Mouse (Mus musculus): Measurements from ENCODE around the gene Traip. TPM values are rescaled to one million over a fixed set of nuclear protein-coding genes. Genes with fewer than 3 reads are reported as not detected.

The Traip gene
- total and polyA plus RNA-seq, 2 experiments from 2014 or later = 3.3 to 4.8 TPM

GRCm38 (mm10) chr9:107961351-107961762 lies 11.4 kb downstream of the Traip start:
- 90% methylated on average over 10 of the region's 10 CpGs for WGBS
- H3K4me1 ChIP-seq (ENCODE audit: control insufficient read depth, insufficient read depth) = no peaks in the 10 kb centered on the region; the same call in 1 of the 2 replicates
- ATAC-seq (ENCODE audit: insufficient read depth, low read depth) (no peak), DNase-seq (ENCODE audit: low spot score) (no peak)
- no peak overlapping the region for H3K4me2 ChIP-seq (ENCODE audit: low read depth, low read length)
- no peak overlapping the region for H3K27ac ChIP-seq (ENCODE audit: low read depth)
- no peak overlapping the region for H3K4me3 ChIP-seq (ENCODE audit: low read depth, low read length)
- TF ChIP-seq CTCF (IDR thresholded peaks at IDR 0.05; ENCODE audit: low read depth) (no peak), EP300 (IDR thresholded peaks at IDR 0.05; ENCODE audit: low read depth) (no peak)
- no peak overlapping the region for H3K9ac ChIP-seq (replicated peaks; ENCODE audit: low read depth, low read length)
- H3K27me3 ChIP-seq (ENCODE audit: control insufficient read depth, insufficient read depth, low read length) = no peaks in the 10 kb centered on the region
- no peaks in the 10 kb centered on the region for H3K9me3 ChIP-seq (replicated peaks; ENCODE audit: control insufficient read depth, low read length)
- H3K36me3 ChIP-seq (replicated peaks; ENCODE audit: control insufficient read depth, insufficient read depth, low read length) = peaks cover 10% of the 10 kb centered on the region

DNA sequence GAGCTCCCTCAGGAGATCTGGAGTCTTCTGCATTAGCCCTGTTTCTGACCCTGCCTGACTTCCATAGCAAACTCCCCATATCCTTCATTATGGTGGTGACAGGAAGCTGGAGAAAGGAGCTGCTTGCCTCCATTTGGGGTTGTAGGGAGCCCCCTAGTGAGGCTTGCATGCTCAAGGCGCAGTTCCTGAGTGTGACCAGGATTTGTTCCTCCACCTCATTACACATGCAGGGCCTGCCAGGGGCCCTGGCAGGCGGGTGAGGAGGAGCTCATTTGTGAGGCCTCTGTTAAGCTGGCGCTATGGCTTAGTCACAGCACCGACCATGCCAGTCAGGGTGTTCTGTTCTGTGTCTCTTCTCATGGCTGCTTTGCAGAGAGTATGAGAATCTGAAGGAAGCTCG lies 11.9 kb downstream of the Traip start:
- no peak overlapping the region for H3K9ac ChIP-seq (replicated peaks; ENCODE audit: low read depth, low read length)
- no peaks in the 10 kb centered on the region for H3K9me3 ChIP-seq (replicated peaks; ENCODE audit: control insufficient read depth, low read length)
- DNase-seq (ENCODE audit: low spot score) (no peak), ATAC-seq (ENCODE audit: insufficient read depth, low read depth) (peak; percentile 27; the same call in 1 of the 2 replicates)
- H3K4me1 ChIP-seq (ENCODE audit: control insufficient read depth, insufficient read depth) = no peaks in the 10 kb centered on the region; the same call in 1 of the 2 replicates
- H3K36me3 ChIP-seq (replicated peaks; ENCODE audit: control insufficient read depth, insufficient read depth, low read length) = peaks cover 8% of the 10 kb centered on the region
- 53% methylated on average over 5 of the region's 5 CpGs for WGBS
- H3K4me2 ChIP-seq (ENCODE audit: low read depth, low read length) = no peak overlapping the region
- H3K27me3 ChIP-seq (ENCODE audit: control insufficient read depth, insufficient read depth, low read length) = no peaks in the 10 kb centered on the region
- H3K4me3 ChIP-seq (ENCODE audit: low read depth, low read length) = no peak overlapping the region
- peak; percentile 48 for TF ChIP-seq CTCF (IDR thresholded peaks at IDR 0.05; ENCODE audit: low read depth)
- no peak for TF ChIP-seq EP300 (IDR thresholded peaks at IDR 0.05; ENCODE audit: low read depth)
- H3K27ac ChIP-seq (ENCODE audit: low read depth) = no peak overlapping the region

DNA sequence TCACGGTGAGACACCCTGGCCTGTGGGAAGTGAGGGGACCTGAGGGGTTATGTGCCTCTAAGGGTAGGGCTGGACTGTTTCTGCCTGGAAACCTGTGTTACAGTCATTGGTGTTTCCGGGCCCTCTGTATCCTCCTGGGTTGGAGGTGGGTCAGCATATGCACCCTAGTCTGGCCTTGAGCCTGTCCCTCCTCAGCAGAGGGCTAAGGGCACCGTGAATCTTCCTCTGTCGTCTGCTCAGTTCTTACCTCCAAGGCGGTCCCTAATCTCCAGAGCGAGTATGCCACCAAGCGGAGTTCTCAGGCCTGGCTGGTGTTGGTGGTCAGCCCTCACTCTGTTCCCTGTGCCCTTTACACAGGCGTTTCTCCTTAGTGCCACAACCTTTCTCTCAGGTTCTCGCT lies 13.0 kb downstream of the Traip start:
- DNase-seq (ENCODE audit: low spot score) = no peak
- H3K9ac ChIP-seq (replicated peaks; ENCODE audit: low read depth, low read length) = no peak overlapping the region
- no peaks in the 10 kb centered on the region for H3K27me3 ChIP-seq (ENCODE audit: control insufficient read depth, insufficient read depth, low read length)
- H3K4me3 ChIP-seq (ENCODE audit: low read depth, low read length) = no peak overlapping the region
- H3K9me3 ChIP-seq (replicated peaks; ENCODE audit: control insufficient read depth, low read length) = no peaks in the 10 kb centered on the region
- no peaks in the 10 kb centered on the region; the same call in 1 of the 2 replicates for H3K36me3 ChIP-seq (replicated peaks; ENCODE audit: control insufficient read depth, insufficient read depth, low read length)
- no peaks in the 10 kb centered on the region; the same call in 1 of the 2 replicates for H3K4me1 ChIP-seq (ENCODE audit: control insufficient read depth, insufficient read depth)
- no peak for TF ChIP-seq EP300 (IDR thresholded peaks at IDR 0.05; ENCODE audit: low read depth)
- no peak for TF ChIP-seq CTCF (IDR thresholded peaks at IDR 0.05; ENCODE audit: low read depth)
- no peak for ATAC-seq (ENCODE audit: insufficient read depth, low read depth)
- no peak overlapping the region for H3K27ac ChIP-seq (ENCODE audit: low read depth)
- 93% methylated on average over 9 of the region's 9 CpGs for WGBS
- H3K4me2 ChIP-seq (ENCODE audit: low read depth, low read length) = no peak overlapping the region

GRCm38 (mm10) chr9:107963700-107964099 lies 13.8 kb downstream of the Traip start:
- Histone ChIP-seq H3K36me3 (replicated peaks; ENCODE audit: control insufficient read depth, insufficient read depth, low read length) (no peaks in the 10 kb centered on the region; the same call in 1 of the 2 replicates), H3K4me1 (ENCODE audit: control insufficient read depth, insufficient read depth) (no peaks in the 10 kb centered on the region; the same call in 1 of the 2 replicates), H3K27ac (ENCODE audit: low read depth) (0 out of 2 replicates have a peak overlapping the region, but pooled peaks have one; percentile 28), H3K4me2 (ENCODE audit: low read depth, low read length) (no peak overlapping the region), H3K9ac (replicated peaks; ENCODE audit: low read depth, low read length) (no peak overlapping the region), H3K4me3 (ENCODE audit: low read depth, low read length) (no peak overlapping the region), H3K9me3 (replicated peaks; ENCODE audit: control insufficient read depth, low read length) (no peaks in the 10 kb centered on the region), H3K27me3 (ENCODE audit: control insufficient read depth, insufficient read depth, low read length) (no peaks in the 10 kb centered on the region)
- DNase-seq (ENCODE audit: low spot score) = peak; percentile 82
- TF ChIP-seq CTCF (IDR thresholded peaks at IDR 0.05; ENCODE audit: low read depth) (peak; percentile 98), EP300 (IDR thresholded peaks at IDR 0.05; ENCODE audit: low read depth) (no peak)
- ATAC-seq (ENCODE audit: insufficient read depth, low read depth) = peak; percentile 74
- 8% methylated on average over 5 of the region's 5 CpGs for WGBS

DNA sequence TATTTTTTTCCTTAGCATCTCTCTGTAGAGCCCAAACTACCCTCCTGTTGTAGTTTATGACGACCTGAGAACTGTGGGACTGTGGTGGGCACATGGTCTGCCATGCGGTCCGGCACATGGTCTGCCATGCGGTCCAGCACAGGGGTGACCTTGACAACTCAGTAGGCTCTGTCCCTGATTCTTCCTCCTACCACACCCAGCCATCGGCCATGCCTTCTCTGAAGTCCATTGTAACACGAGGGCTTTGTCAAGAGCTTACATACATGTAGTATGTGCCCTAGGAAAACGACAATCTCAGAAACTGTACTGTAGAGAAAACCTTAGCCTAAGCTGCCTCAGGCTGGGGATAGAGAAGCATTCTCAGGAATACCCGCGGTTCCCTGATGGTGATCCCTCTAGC lies 14.7 kb downstream of the Traip start:
- Histone ChIP-seq H3K36me3 (replicated peaks; ENCODE audit: control insufficient read depth, insufficient read depth, low read length) (no peaks in the 10 kb centered on the region), H3K4me2 (ENCODE audit: low read depth, low read length) (no peak overlapping the region), H3K4me3 (ENCODE audit: low read depth, low read length) (no peak overlapping the region), H3K4me1 (ENCODE audit: control insufficient read depth, insufficient read depth) (no peaks in the 10 kb centered on the region; the same call in 1 of the 2 replicates), H3K9ac (replicated peaks; ENCODE audit: low read depth, low read length) (no peak overlapping the region), H3K27me3 (ENCODE audit: control insufficient read depth, insufficient read depth, low read length) (no peaks in the 10 kb centered on the region), H3K9me3 (replicated peaks; ENCODE audit: control insufficient read depth, low read length) (no peaks in the 10 kb centered on the region), H3K27ac (ENCODE audit: low read depth) (0 out of 2 replicates have a peak overlapping the region, but pooled peaks have one; percentile 28)
- DNase-seq (ENCODE audit: low spot score) (no peak), ATAC-seq (ENCODE audit: insufficient read depth, low read depth) (no peak)
- no peak for TF ChIP-seq CTCF (IDR thresholded peaks at IDR 0.05; ENCODE audit: low read depth)
- TF ChIP-seq EP300 (IDR thresholded peaks at IDR 0.05; ENCODE audit: low read depth) = no peak
- WGBS = 83% methylated on average over 9 of the region's 9 CpGs

DNA sequence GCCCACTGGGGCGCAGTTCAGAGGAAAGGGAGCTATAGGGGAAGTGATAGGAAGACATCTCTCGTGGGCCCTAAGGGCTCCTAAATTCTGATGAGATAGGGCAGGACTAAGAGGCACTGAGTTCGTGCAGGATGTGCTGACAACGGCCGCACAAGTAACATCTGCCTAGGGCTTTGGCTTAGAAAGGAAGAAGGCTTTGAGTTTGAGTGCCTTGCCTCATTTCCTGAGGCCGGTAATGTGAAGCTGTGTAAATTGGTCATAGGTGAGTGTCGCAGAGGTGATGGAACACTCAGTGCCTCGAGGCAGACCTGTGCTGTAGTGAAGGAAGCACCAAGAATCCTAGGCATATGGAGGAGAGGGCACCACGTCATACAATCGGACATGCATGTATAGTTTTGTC lies 16.7 kb downstream of the Traip start:
- H3K4me2 ChIP-seq (ENCODE audit: low read depth, low read length) = no peak overlapping the region
- ATAC-seq (ENCODE audit: insufficient read depth, low read depth) = no peak
- H3K9me3 ChIP-seq (replicated peaks; ENCODE audit: control insufficient read depth, low read length) = no peaks in the 10 kb centered on the region
- no peaks in the 10 kb centered on the region for H3K36me3 ChIP-seq (replicated peaks; ENCODE audit: control insufficient read depth, insufficient read depth, low read length)
- WGBS = 76% methylated on average over 10 of the region's 10 CpGs
- no peaks in the 10 kb centered on the region; the same call in 1 of the 2 replicates for H3K4me1 ChIP-seq (ENCODE audit: control insufficient read depth, insufficient read depth)
- no peak overlapping the region for H3K4me3 ChIP-seq (ENCODE audit: low read depth, low read length)
- DNase-seq (ENCODE audit: low spot score) = no peak
- TF ChIP-seq CTCF (IDR thresholded peaks at IDR 0.05; ENCODE audit: low read depth) (no peak), EP300 (IDR thresholded peaks at IDR 0.05; ENCODE audit: low read depth) (peak; percentile 80)
- H3K27me3 ChIP-seq (ENCODE audit: control insufficient read depth, insufficient read depth, low read length) = no peaks in the 10 kb centered on the region
- peak overlapping the region; percentile 55 for H3K27ac ChIP-seq (ENCODE audit: low read depth)
- H3K9ac ChIP-seq (replicated peaks; ENCODE audit: low read depth, low read length) = peak overlapping the region; percentile 26; the same call in 1 of the 2 replicates
